Mouse (Mus musculus): ENCODE data around the gene Sema6c.
"Not testable (repeated sequence)": the region's sequence is repeated elsewhere in the genome, so short reads cannot be mapped to it uniquely, and the experiment has no call there.

Sema6c gene

GRCm38 (mm10) chr3:95159987-95160963 is at the start of gene Sema6c:
TSS of gene Sema6c (plus strand) at chr3:95160457.
- peak; percentile 90 for DNase-seq (ENCODE audit: extremely low spot score)

- DNase-seq (ENCODE audit: extremely low spot score) = peak; percentile 92
Measured at GRCm38 (mm10) chr3:95110911-95111726, 49.1 kb upstream of the Sema6c start, which contains the start of gene Vps72. TSS of gene Vps72 (plus strand) at chr3:95111022.

GRCm38 (mm10) chr3:95112760-95113159 is 47.5 kb upstream of the Sema6c start:
- no peak for DNase-seq (ENCODE audit: extremely low spot score)

- DNase-seq (ENCODE audit: extremely low spot score) = no peak
Measured at GRCm38 (mm10) chr3:95117751-95118150, 42.5 kb upstream of the Sema6c start.

GRCm38 (mm10) chr3:95121580-95121979 is 38.7 kb upstream of the Sema6c start:
- no peak for DNase-seq (ENCODE audit: extremely low spot score)

GRCm38 (mm10) chr3:95124246-95124645 is 36.0 kb upstream of the Sema6c start, which contains the start of gene Tmod4:
TSS of gene Tmod4 (plus strand) at chr3:95124476.
- no peak for DNase-seq (ENCODE audit: extremely low spot score)

- no peak for DNase-seq (ENCODE audit: extremely low spot score)
Measured at GRCm38 (mm10) chr3:95124972-95125371, 35.3 kb upstream of the Sema6c start.

GRCm38 (mm10) chr3:95129226-95129651 is 31.0 kb upstream of the Sema6c start:
- DNase-seq (ENCODE audit: extremely low spot score) = no peak

GRCm38 (mm10) chr3:95130081-95130480 is 30.2 kb upstream of the Sema6c start:
- no peak for DNase-seq (ENCODE audit: extremely low spot score)

GRCm38 (mm10) chr3:95132389-95132788 is 27.9 kb upstream of the Sema6c start:
- not testable (repeated sequence) for DNase-seq (ENCODE audit: extremely low spot score)

- no peak for DNase-seq (ENCODE audit: extremely low spot score)
Measured at GRCm38 (mm10) chr3:95133176-95133575, 27.1 kb upstream of the Sema6c start.

GRCm38 (mm10) chr3:95133680-95134101 is 26.6 kb upstream of the Sema6c start, which contains the start of the genes Scnm1 and Lysmd1:
TSS of gene Scnm1 (minus strand) at chr3:95134011.
TSS of gene Lysmd1 (plus strand) at chr3:95134088.
- peak; percentile 87 for DNase-seq (ENCODE audit: extremely low spot score)

GRCm38 (mm10) chr3:95134133-95134532 is 26.1 kb upstream of the Sema6c start:
- DNase-seq (ENCODE audit: extremely low spot score) = not testable (repeated sequence)

- DNase-seq (ENCODE audit: extremely low spot score) = no peak
Measured at GRCm38 (mm10) chr3:95135023-95135422, 25.2 kb upstream of the Sema6c start.

GRCm38 (mm10) chr3:95135433-95136052 is 24.7 kb upstream of the Sema6c start:
- DNase-seq (ENCODE audit: extremely low spot score) = no peak

GRCm38 (mm10) chr3:95136336-95136735 is 23.9 kb upstream of the Sema6c start:
- DNase-seq (ENCODE audit: extremely low spot score) = no peak

- DNase-seq (ENCODE audit: extremely low spot score) = no peak
Measured at GRCm38 (mm10) chr3:95139586-95140288, 20.5 kb upstream of the Sema6c start.

- DNase-seq (ENCODE audit: extremely low spot score) = no peak
Measured at GRCm38 (mm10) chr3:95140289-95140595, 20.0 kb upstream of the Sema6c start.

- no peak for DNase-seq (ENCODE audit: extremely low spot score)
Measured at GRCm38 (mm10) chr3:95140795-95141194, 19.5 kb upstream of the Sema6c start.

GRCm38 (mm10) chr3:95141474-95141873 is 18.8 kb upstream of the Sema6c start:
- no peak for DNase-seq (ENCODE audit: extremely low spot score)

GRCm38 (mm10) chr3:95141952-95142616 is 18.2 kb upstream of the Sema6c start, which contains the start of gene Tnfaip8l2:
TSS of gene Tnfaip8l2 (minus strand) at chr3:95142360.
- DNase-seq (ENCODE audit: extremely low spot score) = no peak

Measured in embryo, embryonic 9.5 days (tissue).